In the genomic region with DNA sequence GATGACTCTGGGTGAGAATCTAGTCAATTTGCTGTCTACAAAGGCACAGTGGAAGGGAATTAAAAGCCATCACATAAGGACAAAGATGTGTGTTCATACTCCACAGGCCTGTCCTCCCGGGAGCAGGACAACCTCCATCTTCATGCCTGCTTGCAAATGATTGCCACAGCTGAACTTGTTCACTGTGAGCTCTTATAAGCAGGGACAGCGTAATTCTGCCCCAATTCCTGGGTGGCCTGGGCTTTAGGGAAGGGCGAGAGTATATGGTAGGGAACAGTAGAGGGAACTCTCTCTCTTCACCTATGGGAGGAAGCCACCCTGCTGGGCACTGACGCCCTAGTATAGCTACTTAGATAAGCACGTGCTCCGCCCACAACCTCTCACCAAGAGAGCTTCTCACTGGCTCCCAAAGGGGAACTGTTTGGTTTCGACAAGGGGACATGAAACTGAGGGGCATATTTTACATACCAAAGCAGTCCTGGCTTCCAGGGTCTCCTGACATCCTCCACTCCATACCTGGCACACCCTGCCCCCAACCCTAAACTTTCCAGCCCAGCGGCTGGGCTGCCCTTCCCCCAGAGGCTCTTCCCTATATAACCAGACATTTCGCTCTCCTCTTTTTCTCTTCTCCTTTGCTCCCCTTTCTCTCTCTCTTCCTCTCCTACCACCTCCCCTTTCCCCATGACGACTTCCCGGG, we compare ENCODE assay signal across 9 mouse cellular contexts. TPM values are rescaled to one million over a fixed set of nuclear protein-coding genes. Genes with fewer than 3 reads are reported as not detected.
A peak's percentile ranks its signal among the peaks of the same experiment; 100 is the strongest.
DNase-seq lines count a peak whose midpoint lies in the region; ATAC-seq and TF ChIP-seq lines count a peak whose summit lies in the region.
"Had no signal": no experiment of that assay in that cellular context is flagged by ENCODE, and none has a peak within 500 bp of the region (broad histone marks: within the 10 kb centered on the region; RNA-seq: fewer than 3 reads in every experiment).

No protein-coding gene starts in this region.

- H3K9ac ChIP-seq in forebrain, embryonic 14.5 days (ENCODE audit: low read length): no peak overlapping the region
- H3K9ac ChIP-seq in forebrain, embryonic 12.5 days: no peak overlapping the region
- no peak overlapping the region for H3K9ac ChIP-seq in intestine, postnatal 0 days (ENCODE audit: low read depth, low read length)
- H3K9ac ChIP-seq in midbrain, postnatal 0 days (replicated peaks; ENCODE audit: low read length, poor library complexity, severe bottlenecking): no peak overlapping the region

- WGBS in forebrain, embryonic 14.5 days: 52% methylated on average over 11 of the region's 11 CpGs
- WGBS in forebrain, embryonic 12.5 days: 41% methylated on average over 11 of the region's 11 CpGs
- 40% methylated on average over 11 of the region's 11 CpGs for WGBS in intestine, postnatal 0 days
- 52% methylated on average over 11 of the region's 11 CpGs for WGBS in midbrain, postnatal 0 days

- ATAC-seq in forebrain, embryonic 14.5 days: no peak
- ATAC-seq in forebrain, embryonic 12.5 days (ENCODE audit: low FRiP score): no peak
- no peak for ATAC-seq in intestine, postnatal 0 days
- ATAC-seq in megakaryocyte-erythroid progenitor cell, adult 5-6 weeks (replicated peaks; ENCODE audit: low FRiP score, low TSS enrichment, poor library complexity, severe bottlenecking): peak; percentile 72
- ATAC-seq in midbrain, postnatal 0 days (ENCODE audit: low FRiP score): no peak

- H3K4me2 ChIP-seq in forebrain, embryonic 14.5 days (ENCODE audit: low read length): no peak overlapping the region
- no peak overlapping the region for H3K4me2 ChIP-seq in forebrain, embryonic 12.5 days
- peak overlapping the region; percentile 45 for H3K4me2 ChIP-seq in intestine, postnatal 0 days (replicated peaks; ENCODE audit: low read depth)
- no peak overlapping the region for H3K4me2 ChIP-seq in midbrain, postnatal 0 days (ENCODE audit: low read depth, low read length, poor library complexity, severe bottlenecking)

- H3K36me3 ChIP-seq in forebrain, embryonic 14.5 days (ENCODE audit: control insufficient read depth, insufficient read depth, low read length): no peaks in the 10 kb centered on the region
- H3K36me3 ChIP-seq in forebrain, embryonic 12.5 days (replicated peaks): no peaks in the 10 kb centered on the region
- H3K36me3 ChIP-seq in intestine, postnatal 0 days (ENCODE audit: control insufficient read depth, insufficient read depth): no peaks in the 10 kb centered on the region
- H3K36me3 ChIP-seq in midbrain, postnatal 0 days (ENCODE audit: insufficient read depth, low read length): no peaks in the 10 kb centered on the region

- DNase-seq in forebrain, embryonic 14.5 days (ENCODE audit: low spot score): no peak
- DNase-seq in ZHBTc4 (ENCODE audit: low read depth, low spot score): peak; percentile 44
- no peak for DNase-seq in left cerebral cortex, adult 9 months (ENCODE audit: low spot score in 2 of 2)
- DNase-seq in frontal cortex, adult 2 months (ENCODE audit: extremely low spot score in 1 of 2, low spot score in 1 of 2): no peak
- no peak for DNase-seq in midbrain, postnatal 0 days (ENCODE audit: low spot score)
- DNase-seq: gastrocnemius, postnatal 14 days had no signal

- no peak overlapping the region for H3K4me3 ChIP-seq in forebrain, embryonic 14.5 days (ENCODE audit: low read depth, low read length)
- no peak overlapping the region for H3K4me3 ChIP-seq in forebrain, embryonic 12.5 days (replicated peaks)
- no peak overlapping the region for H3K4me3 ChIP-seq in intestine, postnatal 0 days (ENCODE audit: low read depth, low read length)
- H3K4me3 ChIP-seq in midbrain, postnatal 0 days (ENCODE audit: low read depth, low read length): no peak overlapping the region

- no peaks in the 10 kb centered on the region for H3K27me3 ChIP-seq in forebrain, embryonic 14.5 days (replicated peaks; ENCODE audit: control insufficient read depth, insufficient read depth, low read length)
- 0 out of 2 replicates have a peak, but pooled peaks cover 11% of the 10 kb centered on the region for H3K27me3 ChIP-seq in forebrain, embryonic 12.5 days
- no peaks in the 10 kb centered on the region for H3K27me3 ChIP-seq in intestine, postnatal 0 days (replicated peaks; ENCODE audit: control insufficient read depth, insufficient read depth, low read length)
- H3K27me3 ChIP-seq in midbrain, postnatal 0 days (ENCODE audit: insufficient read depth, low read length): no peaks in the 10 kb centered on the region

- peaks cover 15% of the 10 kb centered on the region for H3K4me1 ChIP-seq in forebrain, embryonic 14.5 days (ENCODE audit: control insufficient read depth, insufficient read depth, low read length)
- H3K4me1 ChIP-seq in forebrain, embryonic 12.5 days: peaks cover 16% of the 10 kb centered on the region
- H3K4me1 ChIP-seq in intestine, postnatal 0 days (replicated peaks; ENCODE audit: control insufficient read depth, insufficient read depth, low read length): no peaks in the 10 kb centered on the region
- H3K4me1 ChIP-seq in midbrain, postnatal 0 days (ENCODE audit: insufficient read depth, low read length): no peaks in the 10 kb centered on the region

- TF ChIP-seq CTCF in intestine, postnatal 0 days (IDR thresholded peaks at IDR 0.05; ENCODE audit: low read depth): no peak
- TF ChIP-seq CTCF in midbrain, postnatal 0 days (IDR thresholded peaks at IDR 0.05): no peak

- H3K27ac ChIP-seq in forebrain, embryonic 14.5 days (ENCODE audit: low read depth, low read length): peak overlapping the region; percentile 15; the same call in 1 of the 2 replicates
- no peak overlapping the region for H3K27ac ChIP-seq in forebrain, embryonic 12.5 days
- no peak overlapping the region for H3K27ac ChIP-seq in intestine, postnatal 0 days (ENCODE audit: low read depth, low read length)
- no peak overlapping the region for H3K27ac ChIP-seq in midbrain, postnatal 0 days (ENCODE audit: low read depth, low read length)

- no peaks in the 10 kb centered on the region for H3K9me3 ChIP-seq in forebrain, embryonic 14.5 days (replicated peaks; ENCODE audit: control insufficient read depth, low read length)
- H3K9me3 ChIP-seq in forebrain, embryonic 12.5 days: no peaks in the 10 kb centered on the region
- H3K9me3 ChIP-seq in intestine, postnatal 0 days (ENCODE audit: control insufficient read depth): no peaks in the 10 kb centered on the region
- no peaks in the 10 kb centered on the region for H3K9me3 ChIP-seq in midbrain, postnatal 0 days (ENCODE audit: low read length)

RNA-seq across cellular contexts. Expression of a gene that starts 12.4 kb away (rescaled TPM):
- 106 and 110 TPM in 2 replicates for polyA plus RNA-seq in forebrain, embryonic 14.5 days (2014; fragmentation: Nextera tagmentation; extraction: Ambion mirVana)
- 89.9 and 90.3 TPM in 2 replicates for polyA plus RNA-seq in forebrain, embryonic 12.5 days (2016; fragmentation: Nextera tagmentation; extraction: Ambion mirVana)
- polyA plus RNA-seq in intestine, postnatal 0 days (2015; fragmentation: Nextera tagmentation; extraction: Ambion mirVana): 34.9 and 39.7 TPM in 2 replicates
- total RNA-seq in megakaryocyte-erythroid progenitor cell, adult 5-6 weeks (2014; fragmentation: Nextera tagmentation): 96.0 and 98.1 TPM in 2 replicates
- total RNA-seq in megakaryocyte-erythroid progenitor cell, adult 5-6 weeks (2017): 75.3 and 86.9 TPM in 2 replicates
- polyA plus RNA-seq in frontal cortex, adult 2 months (2012; rRNA removed): 38.7 and 41.3 TPM in 2 replicates
- 89.7 and 119 TPM in 2 replicates for total RNA-seq in midbrain, postnatal 0 days (2014; rRNA removed)
- 64.9 and 72.2 TPM in 2 replicates for polyA plus RNA-seq in midbrain, postnatal 0 days (2015; fragmentation: Nextera tagmentation; extraction: Ambion mirVana)
